Mouse (Mus musculus): Measurements from ENCODE around the gene Ank3.

The Ank3 gene

GRCm38 (mm10) chr10:69536372-69537075 lies 138.0 kb downstream of the Ank3 start:
- DNase-seq (ENCODE audit: low spot score): peak; percentile 40

DNA sequence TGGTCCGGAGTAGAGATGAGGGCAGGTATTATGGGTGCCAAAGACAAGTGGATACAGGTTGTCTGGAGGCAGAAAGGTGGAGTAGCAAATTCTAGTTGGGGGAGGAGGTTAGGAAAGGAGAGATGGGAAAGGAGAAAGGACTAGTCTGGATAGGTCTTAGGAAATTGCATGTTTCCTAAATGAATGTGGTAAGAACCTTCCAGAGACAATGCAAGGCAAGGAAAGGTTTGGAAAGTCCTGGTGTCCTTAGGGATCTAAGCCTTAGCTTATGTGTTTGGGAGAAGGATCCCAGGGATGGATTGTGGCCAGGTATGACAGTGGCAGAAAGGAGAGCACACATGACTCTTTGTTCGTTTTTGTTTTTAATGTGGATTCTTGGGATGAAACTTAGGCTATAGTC lies 139.7 kb downstream of the Ank3 start:
- DNase-seq (ENCODE audit: low spot score): no peak

- DNase-seq (ENCODE audit: low spot score): no peak
Observed at GRCm38 (mm10) chr10:69542439-69542838, 143.9 kb downstream of the Ank3 start.

DNA sequence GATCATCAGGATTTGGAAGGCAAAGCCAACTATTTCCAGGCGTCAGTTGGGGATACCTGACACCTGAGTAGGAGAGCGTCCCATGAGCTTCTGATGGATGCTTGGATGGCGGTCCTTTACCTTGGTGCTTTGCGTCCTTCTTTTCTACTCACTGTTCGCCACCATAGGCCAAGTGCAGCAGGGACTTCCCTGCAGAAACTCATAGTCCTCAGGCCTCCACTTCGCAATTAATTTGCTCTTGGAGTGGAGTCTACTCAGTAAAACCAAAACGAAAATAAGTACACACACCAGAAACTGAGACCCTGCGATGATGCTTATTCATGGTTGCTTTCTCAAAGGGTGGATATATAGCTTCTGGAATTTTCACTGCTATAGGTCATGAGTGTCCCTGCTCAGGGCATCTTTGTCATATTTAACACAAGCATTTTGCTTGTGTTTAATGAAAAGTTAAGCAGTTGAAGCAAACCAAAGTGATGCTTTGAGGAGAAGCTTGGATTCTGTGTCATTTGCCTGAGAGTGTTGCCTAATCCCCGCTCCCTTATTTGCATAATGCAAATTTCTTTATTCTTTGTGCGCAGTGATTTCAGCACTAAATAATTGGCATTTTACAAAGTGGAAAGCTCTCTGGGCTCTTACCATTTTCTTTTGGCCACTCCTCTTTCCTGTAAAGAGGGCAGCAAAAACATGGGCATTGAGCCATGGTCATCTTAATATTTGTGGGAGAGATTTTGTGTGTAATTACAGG lies 145.5 kb downstream of the Ank3 start:
- no peak for DNase-seq (ENCODE audit: low spot score)

GRCm38 (mm10) chr10:69544653-69545052 lies 146.1 kb downstream of the Ank3 start:
- DNase-seq (ENCODE audit: low spot score): no peak

DNA sequence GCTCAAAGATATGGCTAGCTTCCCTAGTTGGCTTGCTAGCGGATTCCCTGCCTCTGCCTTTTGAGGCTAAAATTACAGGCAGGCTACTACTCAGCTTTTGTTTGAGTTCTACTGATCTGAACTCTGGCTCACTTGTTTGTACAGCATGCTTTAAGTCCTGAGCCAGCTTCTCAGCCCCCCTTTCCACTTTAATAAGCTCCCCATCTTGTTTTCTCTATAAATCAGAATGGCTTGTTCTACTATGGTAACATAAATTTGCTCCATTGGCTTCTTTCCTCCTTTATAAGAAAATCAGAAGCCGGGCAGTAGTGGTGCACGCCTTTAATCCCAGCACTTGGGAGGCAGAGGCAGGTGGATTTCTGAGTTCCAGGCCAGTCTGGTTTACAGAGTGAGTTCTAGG lies 147.4 kb downstream of the Ank3 start:
- no peak for DNase-seq (ENCODE audit: low spot score)

DNA sequence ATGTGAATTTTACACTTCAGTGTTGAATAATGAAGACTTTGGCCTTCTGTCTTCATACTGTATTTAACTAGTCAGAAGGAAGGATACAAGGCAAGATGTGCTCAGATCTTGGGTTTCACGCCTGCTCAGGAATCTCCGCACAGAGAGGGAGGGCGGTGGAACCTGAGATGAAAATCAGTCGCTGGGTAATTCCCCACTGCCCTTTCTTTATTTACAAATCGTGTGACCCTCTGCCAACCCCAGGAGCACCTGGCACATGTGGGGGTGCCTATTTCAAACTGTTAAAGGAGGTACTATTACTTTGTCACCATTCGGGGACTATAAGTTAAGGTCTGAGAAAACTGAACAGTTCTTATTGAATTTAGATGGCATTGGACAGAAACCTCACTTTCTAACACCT lies 148.1 kb downstream of the Ank3 start:
- DNase-seq (ENCODE audit: low spot score): no peak

DNA sequence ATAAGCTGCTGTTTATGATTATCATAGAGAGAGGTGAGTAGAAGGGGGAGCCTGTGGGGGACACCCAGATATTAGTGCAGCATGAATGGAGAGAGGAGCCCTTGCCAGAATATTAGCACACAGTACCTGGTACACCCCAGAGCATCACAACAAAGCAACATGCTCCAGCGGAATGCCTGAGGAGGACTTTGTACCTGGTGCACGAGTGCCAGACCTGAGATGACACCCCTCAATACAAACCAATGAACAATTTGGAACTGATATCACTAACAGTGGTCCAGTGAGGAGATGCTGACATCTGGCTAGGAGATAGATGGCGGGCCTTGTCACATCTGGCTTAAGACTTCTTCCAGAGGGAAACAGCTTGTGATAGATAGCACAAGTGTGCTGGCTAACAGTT lies 150.2 kb downstream of the Ank3 start:
- no peak for DNase-seq (ENCODE audit: low spot score)

- DNase-seq (ENCODE audit: low spot score): no peak
Observed at GRCm38 (mm10) chr10:69549221-69549620, 150.6 kb downstream of the Ank3 start.

- no peak for DNase-seq (ENCODE audit: low spot score)
Observed at GRCm38 (mm10) chr10:69550824-69551223, 152.3 kb downstream of the Ank3 start.

DNA sequence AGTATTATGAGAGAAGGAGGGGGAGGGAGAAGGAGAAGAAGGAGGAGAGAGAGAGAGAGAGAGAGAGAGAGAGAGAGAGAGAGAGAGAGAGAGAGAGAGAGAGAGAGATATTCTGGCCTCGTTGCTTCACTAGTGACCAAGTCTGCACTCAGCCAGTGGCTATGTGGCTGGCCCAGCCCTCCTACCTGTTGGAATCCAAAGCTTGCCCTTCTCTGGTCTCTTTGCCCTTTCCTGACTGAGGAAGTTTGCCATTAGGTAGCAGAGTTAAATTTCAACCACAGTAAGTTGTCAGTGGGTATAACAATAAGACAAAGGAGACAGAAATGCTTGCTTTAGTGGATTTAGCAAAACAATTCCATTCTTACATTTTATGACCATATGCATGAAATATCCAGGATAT lies 154.5 kb downstream of the Ank3 start:
- no peak for DNase-seq (ENCODE audit: low spot score)

- no peak for DNase-seq (ENCODE audit: low spot score)
Observed at GRCm38 (mm10) chr10:69555592-69555991, 157.0 kb downstream of the Ank3 start.

DNA sequence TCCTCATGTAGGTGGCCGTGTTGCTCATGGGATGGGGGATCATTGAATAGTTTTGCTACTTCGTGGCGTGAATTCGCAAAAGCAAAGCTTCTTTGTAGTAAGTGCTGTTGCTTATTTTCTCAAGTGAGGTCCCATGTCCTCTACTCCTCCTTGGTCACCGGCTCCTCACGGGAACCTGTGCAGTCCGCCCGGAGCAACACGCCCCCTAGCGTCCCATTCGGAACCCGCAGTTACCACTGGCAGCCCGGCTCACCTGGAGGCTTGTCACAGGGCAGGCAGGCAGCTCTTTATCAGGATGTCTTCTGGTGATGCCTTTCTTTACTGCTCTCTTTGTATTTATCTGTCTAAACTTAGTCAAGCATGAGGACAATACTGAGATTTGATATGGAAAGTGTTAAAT lies 157.7 kb downstream of the Ank3 start:
- DNase-seq (ENCODE audit: low spot score): no peak

GRCm38 (mm10) chr10:69560237-69560636 lies 161.7 kb downstream of the Ank3 start:
- no peak for DNase-seq (ENCODE audit: low spot score)

DNA sequence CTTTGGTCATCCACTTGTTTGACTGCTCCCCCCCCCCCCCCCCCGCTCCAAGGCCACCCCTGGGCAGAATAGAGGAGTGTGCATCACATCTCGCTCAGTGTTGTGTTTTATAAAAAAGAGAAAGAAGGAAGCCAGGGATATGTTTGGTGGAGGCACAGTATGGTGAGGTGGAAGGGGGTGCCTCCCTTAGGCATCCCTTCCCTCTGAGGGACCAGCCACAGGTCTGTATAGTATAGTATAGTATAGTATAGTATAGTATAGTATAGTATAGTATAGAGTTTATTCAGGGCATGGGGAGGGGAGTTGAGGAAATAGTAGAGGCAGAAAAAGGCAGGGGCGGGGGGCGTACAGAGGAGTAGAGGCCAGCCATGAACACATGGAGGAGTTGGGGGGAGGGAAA lies 164.4 kb downstream of the Ank3 start:
- no peak for DNase-seq (ENCODE audit: low spot score)

- no peak for DNase-seq (ENCODE audit: low spot score)
Observed at GRCm38 (mm10) chr10:69565052-69565451, 166.5 kb downstream of the Ank3 start.

DNA sequence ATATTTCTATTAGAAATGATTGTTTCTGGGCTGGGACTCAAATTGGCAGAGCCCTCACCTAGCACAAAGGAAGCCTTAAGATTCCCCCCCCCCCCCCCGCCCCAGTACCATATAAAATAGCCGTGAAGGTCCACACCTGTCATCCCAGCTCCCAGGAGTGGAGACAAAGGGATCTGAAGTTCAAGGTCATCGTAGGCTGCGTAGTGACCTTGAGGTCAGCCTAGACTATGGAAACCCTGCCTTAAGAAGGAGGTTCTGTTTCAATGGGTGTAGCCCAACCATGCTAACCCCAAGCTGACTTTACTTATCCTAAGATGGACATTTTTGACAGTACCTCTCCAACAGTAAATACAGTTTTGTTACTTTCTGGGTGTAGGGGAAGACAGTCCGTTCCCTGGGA lies 170.4 kb downstream of the Ank3 start:
- DNase-seq (ENCODE audit: low spot score): no peak

DNA sequence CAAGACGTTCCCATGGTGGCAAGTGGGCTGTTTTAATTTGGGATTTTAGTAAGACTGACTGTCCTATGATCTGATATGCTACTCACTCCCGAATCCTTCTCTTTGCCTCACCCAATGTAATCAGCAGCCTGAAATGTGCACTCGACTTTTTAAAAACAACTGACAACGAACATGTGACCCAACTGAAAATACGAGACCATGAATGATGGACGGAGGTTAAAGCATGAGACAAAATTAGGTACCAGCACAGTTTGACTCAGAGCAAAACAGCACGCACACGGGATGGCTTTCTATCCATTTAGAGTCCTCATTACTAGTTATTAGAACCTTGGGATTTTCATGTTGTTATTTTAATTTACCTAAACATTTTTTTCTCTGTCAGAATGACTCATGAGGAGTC lies 171.2 kb downstream of the Ank3 start:
- no peak for DNase-seq (ENCODE audit: low spot score)

- DNase-seq (ENCODE audit: low spot score): peak; percentile 15
Observed at GRCm38 (mm10) chr10:69570466-69571288, 172.1 kb downstream of the Ank3 start.

DNA sequence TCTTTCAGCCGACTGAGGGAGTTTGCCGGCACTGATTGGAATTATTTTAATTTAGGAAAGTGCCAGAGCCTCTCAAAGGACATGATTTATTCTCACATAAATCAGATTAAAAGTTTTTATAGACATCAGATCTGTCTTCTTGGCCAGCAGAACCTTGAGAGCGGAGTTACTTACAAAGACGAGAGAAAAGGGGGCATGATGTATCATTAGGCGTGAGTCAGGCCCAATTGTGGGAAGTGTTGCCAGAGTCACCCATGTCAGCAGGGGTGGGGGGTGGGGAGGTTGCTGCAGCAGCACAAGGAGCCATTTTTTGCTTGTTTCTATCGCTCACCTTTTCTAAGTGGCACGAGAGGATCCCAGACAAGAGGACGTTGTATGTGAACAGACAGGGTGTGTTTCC lies 172.8 kb downstream of the Ank3 start:
- DNase-seq (ENCODE audit: low spot score): no peak

- peak; percentile 56 for DNase-seq (ENCODE audit: low spot score)
Observed at GRCm38 (mm10) chr10:69571972-69572371, 173.4 kb downstream of the Ank3 start.

- no peak for DNase-seq (ENCODE audit: low spot score)
Observed at GRCm38 (mm10) chr10:69573054-69573453, 174.5 kb downstream of the Ank3 start.

GRCm38 (mm10) chr10:69573746-69574145 lies 175.2 kb downstream of the Ank3 start:
- no peak for DNase-seq (ENCODE audit: low spot score)
